Mouse (Mus musculus): Measurements from ENCODE around the gene Me3. TPM values are rescaled to one million over a fixed set of nuclear protein-coding genes. Genes with fewer than 3 reads are reported as not detected.

Gene Me3
- polyA plus RNA-seq, 1 experiment: 2.1 TPM

DNA sequence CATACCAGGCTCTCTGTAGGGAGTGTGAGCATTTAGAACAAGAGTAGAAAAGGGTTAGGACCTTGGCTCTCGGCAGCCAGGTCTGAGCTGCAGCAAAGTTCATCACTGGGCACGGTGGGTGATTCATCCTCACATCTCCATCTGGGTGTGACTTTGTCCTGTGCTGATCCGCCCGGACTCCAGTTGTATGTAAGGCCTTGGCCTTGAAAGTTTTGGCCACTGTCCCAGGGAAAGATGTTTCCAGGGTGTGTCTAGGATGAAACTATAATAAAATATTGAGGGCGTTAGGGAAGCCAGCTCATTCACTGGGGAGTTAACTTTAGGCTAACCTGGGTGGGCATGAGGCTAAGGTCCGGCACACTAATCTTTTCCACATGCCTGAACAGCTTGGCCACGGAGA is 155.5 kb downstream of the Me3 start:
- no peaks in the 10 kb centered on the region for H3K79me3 ChIP-seq (ENCODE audit: low read depth)
- H3K79me2 ChIP-seq (ENCODE audit: control insufficient read depth, insufficient read depth): no peaks in the 10 kb centered on the region
- H3K27me3 ChIP-seq (ENCODE audit: control insufficient read depth, insufficient read depth, insufficient read length): no peaks in the 10 kb centered on the region
- no peaks in the 10 kb centered on the region for H3K36me3 ChIP-seq (ENCODE audit: control insufficient read depth, insufficient read depth)
- H3ac ChIP-seq (ENCODE audit: control insufficient read depth, insufficient read length, low read depth): no peak overlapping the region
- no peak overlapping the region for H3K4me3 ChIP-seq (ENCODE audit: insufficient read depth, poor library complexity, severe bottlenecking)
- TF ChIP-seq FOSL1 (IDR thresholded peaks at IDR 0.05; ENCODE audit: insufficient read depth, low read length, poor library complexity, severe bottlenecking): no peak
- TF ChIP-seq MYOD1 (IDR thresholded peaks at IDR 0.05; ENCODE audit: control insufficient read depth, insufficient read length, low read depth): no peak
- TF ChIP-seq CTCF (IDR thresholded peaks at IDR 0.05; ENCODE audit: control insufficient read depth, insufficient read depth, insufficient read length): no peak
- TF ChIP-seq USF1 (IDR thresholded peaks at IDR 0.05; ENCODE audit: low read depth): no peak
- no peak for TF ChIP-seq MYOG (IDR thresholded peaks at IDR 0.05; ENCODE audit: control insufficient read depth, extremely low read depth, insufficient read length)
- TF ChIP-seq MAX (IDR thresholded peaks at IDR 0.05): no peak
- TF ChIP-seq CEBPB (IDR thresholded peaks at IDR 0.05; ENCODE audit: low read depth): no peak

DNA sequence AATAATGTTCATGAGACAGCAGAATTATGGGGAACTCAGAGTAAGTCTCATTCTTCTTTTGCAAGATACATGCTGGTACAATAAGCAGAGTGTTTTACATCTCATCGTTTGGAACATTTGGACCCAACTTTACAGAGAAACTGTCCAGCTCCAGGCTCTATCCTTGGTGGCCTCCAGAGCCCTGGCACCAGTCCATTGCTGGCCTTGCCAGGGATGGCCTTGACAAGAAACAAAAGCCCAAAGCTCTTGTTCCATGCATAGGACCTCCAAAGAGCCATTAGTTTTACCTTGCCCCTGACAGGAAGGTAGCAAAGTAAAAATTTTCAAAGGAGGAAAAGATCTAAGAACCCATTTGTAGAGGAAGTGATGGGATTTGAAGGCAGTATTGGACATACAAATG is 160.4 kb downstream of the Me3 start:
- Histone ChIP-seq H3K36me3 (ENCODE audit: control insufficient read depth, insufficient read depth) (no peaks in the 10 kb centered on the region), H3ac (ENCODE audit: control insufficient read depth, insufficient read length, low read depth) (no peak overlapping the region), H3K79me2 (ENCODE audit: control insufficient read depth, insufficient read depth) (no peaks in the 10 kb centered on the region), H3K79me3 (ENCODE audit: low read depth) (no peaks in the 10 kb centered on the region), H3K27me3 (ENCODE audit: control insufficient read depth, insufficient read depth, insufficient read length) (no peaks in the 10 kb centered on the region), H3K4me3 (ENCODE audit: insufficient read depth, poor library complexity, severe bottlenecking) (no peak overlapping the region)
- TF ChIP-seq MAX (IDR thresholded peaks at IDR 0.05): no peak
- no peak for TF ChIP-seq MYOD1 (IDR thresholded peaks at IDR 0.05; ENCODE audit: control insufficient read depth, insufficient read length, low read depth)
- no peak for TF ChIP-seq FOSL1 (IDR thresholded peaks at IDR 0.05; ENCODE audit: insufficient read depth, low read length, poor library complexity, severe bottlenecking)
- TF ChIP-seq MYOG (IDR thresholded peaks at IDR 0.05; ENCODE audit: control insufficient read depth, extremely low read depth, insufficient read length): no peak
- no peak for TF ChIP-seq USF1 (IDR thresholded peaks at IDR 0.05; ENCODE audit: low read depth)
- no peak for TF ChIP-seq CTCF (IDR thresholded peaks at IDR 0.05; ENCODE audit: control insufficient read depth, insufficient read depth, insufficient read length)
- no peak for TF ChIP-seq CEBPB (IDR thresholded peaks at IDR 0.05; ENCODE audit: low read depth)

DNA sequence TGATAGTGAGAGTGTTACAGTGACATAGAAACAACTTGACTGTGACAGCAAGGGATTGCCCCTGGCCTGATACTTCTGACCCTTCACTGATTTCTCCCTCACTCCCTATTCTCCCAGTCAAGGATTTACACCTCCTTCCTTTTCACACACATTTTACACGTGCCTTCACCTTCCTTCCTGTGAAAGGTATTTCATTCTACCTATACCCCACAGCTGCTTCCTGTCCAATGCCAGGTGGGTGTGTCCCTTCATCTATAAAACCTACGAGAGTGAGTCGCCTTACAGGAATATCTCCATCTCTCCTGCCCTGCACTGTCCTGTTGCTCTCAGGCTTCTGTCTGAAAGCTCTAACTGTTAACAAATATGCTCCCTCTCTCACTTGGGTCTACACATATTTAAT is 163.2 kb downstream of the Me3 start:
- H3K79me3 ChIP-seq (ENCODE audit: low read depth): no peaks in the 10 kb centered on the region
- TF ChIP-seq MAX (IDR thresholded peaks at IDR 0.05): no peak
- no peak for TF ChIP-seq CTCF (IDR thresholded peaks at IDR 0.05; ENCODE audit: control insufficient read depth, insufficient read depth, insufficient read length)
- no peak for TF ChIP-seq MYOG (IDR thresholded peaks at IDR 0.05; ENCODE audit: control insufficient read depth, extremely low read depth, insufficient read length)
- TF ChIP-seq MYOD1 (IDR thresholded peaks at IDR 0.05; ENCODE audit: control insufficient read depth, insufficient read length, low read depth): no peak
- no peak for TF ChIP-seq USF1 (IDR thresholded peaks at IDR 0.05; ENCODE audit: low read depth)
- no peak for TF ChIP-seq CEBPB (IDR thresholded peaks at IDR 0.05; ENCODE audit: low read depth)
- no peak for TF ChIP-seq FOSL1 (IDR thresholded peaks at IDR 0.05; ENCODE audit: insufficient read depth, low read length, poor library complexity, severe bottlenecking)
- no peaks in the 10 kb centered on the region for H3K36me3 ChIP-seq (ENCODE audit: control insufficient read depth, insufficient read depth)
- no peaks in the 10 kb centered on the region for H3K27me3 ChIP-seq (ENCODE audit: control insufficient read depth, insufficient read depth, insufficient read length)
- H3K4me3 ChIP-seq (ENCODE audit: insufficient read depth, poor library complexity, severe bottlenecking): no peak overlapping the region
- no peak overlapping the region for H3ac ChIP-seq (ENCODE audit: control insufficient read depth, insufficient read length, low read depth)
- H3K79me2 ChIP-seq (ENCODE audit: control insufficient read depth, insufficient read depth): no peaks in the 10 kb centered on the region

DNA sequence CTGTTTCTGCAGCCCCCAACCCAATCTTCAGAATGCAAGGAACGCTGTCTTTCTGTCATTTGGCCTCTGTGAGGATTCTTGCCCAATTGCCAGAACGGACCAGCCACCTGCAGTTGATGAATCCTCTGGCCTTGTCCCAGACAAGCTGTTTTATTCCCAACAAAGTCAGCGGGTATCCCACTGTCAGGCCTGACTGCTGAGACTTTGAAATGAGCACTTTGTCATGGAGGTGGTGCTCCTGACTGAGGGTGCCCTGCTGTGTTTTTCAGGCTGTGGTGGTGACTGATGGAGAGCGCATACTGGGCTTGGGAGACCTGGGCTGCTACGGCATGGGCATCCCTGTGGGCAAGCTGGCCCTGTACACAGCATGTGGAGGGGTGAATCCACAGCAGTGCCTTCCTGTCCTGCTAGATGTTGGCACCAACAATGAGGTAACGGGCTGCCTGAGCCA is 164.2 kb downstream of the Me3 start:
- H3K79me3 ChIP-seq (ENCODE audit: low read depth): no peaks in the 10 kb centered on the region

DNA sequence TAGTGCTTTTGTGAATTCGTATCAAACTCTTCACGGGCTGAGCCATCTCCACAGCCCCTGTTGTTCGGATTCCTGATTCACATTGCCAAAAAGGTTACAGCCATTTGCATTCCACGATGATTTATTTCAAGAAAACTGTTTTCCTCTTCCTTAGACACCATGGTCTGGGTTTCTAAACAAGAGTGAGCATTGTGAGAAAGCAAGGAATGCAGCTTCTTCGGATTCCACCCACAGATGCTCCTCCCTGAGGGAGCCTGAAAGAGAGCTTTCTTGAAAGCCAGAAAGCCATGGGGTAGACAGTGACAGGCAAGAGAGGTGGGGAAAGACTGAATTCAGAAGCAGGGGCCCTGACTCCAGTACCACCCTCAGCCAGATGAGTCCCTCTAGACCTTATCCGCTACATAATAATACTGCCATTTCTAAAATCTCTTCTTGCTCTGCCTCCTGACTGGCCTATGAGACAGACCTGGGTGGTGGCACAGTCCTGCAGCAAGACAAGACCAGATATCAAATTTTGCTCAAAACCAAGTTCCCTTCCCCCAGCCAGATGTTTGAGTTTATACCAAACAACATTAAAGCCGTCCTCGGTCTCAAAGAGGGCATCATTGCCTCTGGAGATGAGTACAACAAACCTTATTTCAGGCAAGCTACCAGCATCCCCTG is 166.3 kb downstream of the Me3 start:
- no peak overlapping the region for H3K4me3 ChIP-seq (ENCODE audit: insufficient read depth, poor library complexity, severe bottlenecking)
- no peaks in the 10 kb centered on the region for H3K27me3 ChIP-seq (ENCODE audit: control insufficient read depth, insufficient read depth, insufficient read length)
- H3ac ChIP-seq (ENCODE audit: control insufficient read depth, insufficient read length, low read depth): no peak overlapping the region

More for the DNA sequence above, 164.2 kb downstream of the Me3 start:
- H3K79me2 ChIP-seq (ENCODE audit: control insufficient read depth, insufficient read depth): no peaks in the 10 kb centered on the region
- no peak overlapping the region for H3ac ChIP-seq (ENCODE audit: control insufficient read depth, insufficient read length, low read depth)
- no peaks in the 10 kb centered on the region for H3K27me3 ChIP-seq (ENCODE audit: control insufficient read depth, insufficient read depth, insufficient read length)
- TF ChIP-seq FOSL1 (IDR thresholded peaks at IDR 0.05; ENCODE audit: insufficient read depth, low read length, poor library complexity, severe bottlenecking) (no peak), CEBPB (IDR thresholded peaks at IDR 0.05; ENCODE audit: low read depth) (no peak), MAX (IDR thresholded peaks at IDR 0.05) (no peak), USF1 (IDR thresholded peaks at IDR 0.05; ENCODE audit: low read depth) (no peak), CTCF (IDR thresholded peaks at IDR 0.05; ENCODE audit: control insufficient read depth, insufficient read depth, insufficient read length) (no peak), MYOG (IDR thresholded peaks at IDR 0.05; ENCODE audit: control insufficient read depth, extremely low read depth, insufficient read length) (no peak), MYOD1 (IDR thresholded peaks at IDR 0.05; ENCODE audit: control insufficient read depth, insufficient read length, low read depth) (no peak)
- no peaks in the 10 kb centered on the region for H3K36me3 ChIP-seq (ENCODE audit: control insufficient read depth, insufficient read depth)
- H3K4me3 ChIP-seq (ENCODE audit: insufficient read depth, poor library complexity, severe bottlenecking): no peak overlapping the region

More for the DNA sequence above, 166.3 kb downstream of the Me3 start:
- Histone ChIP-seq H3K79me3 (ENCODE audit: low read depth) (no peaks in the 10 kb centered on the region), H3K79me2 (ENCODE audit: control insufficient read depth, insufficient read depth) (no peaks in the 10 kb centered on the region), H3K36me3 (ENCODE audit: control insufficient read depth, insufficient read depth) (no peaks in the 10 kb centered on the region)
- TF ChIP-seq USF1 (IDR thresholded peaks at IDR 0.05; ENCODE audit: low read depth) (no peak), FOSL1 (IDR thresholded peaks at IDR 0.05; ENCODE audit: insufficient read depth, low read length, poor library complexity, severe bottlenecking) (no peak), CEBPB (IDR thresholded peaks at IDR 0.05; ENCODE audit: low read depth) (no peak), CTCF (IDR thresholded peaks at IDR 0.05; ENCODE audit: control insufficient read depth, insufficient read depth, insufficient read length) (no peak), MYOD1 (IDR thresholded peaks at IDR 0.05; ENCODE audit: control insufficient read depth, insufficient read length, low read depth) (no peak), MYOG (IDR thresholded peaks at IDR 0.05; ENCODE audit: control insufficient read depth, extremely low read depth, insufficient read length) (no peak), MAX (IDR thresholded peaks at IDR 0.05) (no peak)
